Mouse (Mus musculus) heart, adult 9 months (tissue): ENCODE results near the gene C2cd4c.
A peak's percentile ranks its signal among the peaks of the same experiment; 100 is the strongest.

Source experiments
- DNase-seq, 2 experiments: peaks; one replicate each; pipeline ENCODE4 v3.0.0; 2022; ENCODE audit warnings: low spot score in 2 of 2

Gene C2cd4c

GRCm38 (mm10) chr10:79613578-79614304 is at the start of gene C2cd4c:
C2cd4c (minus strand) TSS chr10:79614025.
- no peak for DNase-seq

DNA sequence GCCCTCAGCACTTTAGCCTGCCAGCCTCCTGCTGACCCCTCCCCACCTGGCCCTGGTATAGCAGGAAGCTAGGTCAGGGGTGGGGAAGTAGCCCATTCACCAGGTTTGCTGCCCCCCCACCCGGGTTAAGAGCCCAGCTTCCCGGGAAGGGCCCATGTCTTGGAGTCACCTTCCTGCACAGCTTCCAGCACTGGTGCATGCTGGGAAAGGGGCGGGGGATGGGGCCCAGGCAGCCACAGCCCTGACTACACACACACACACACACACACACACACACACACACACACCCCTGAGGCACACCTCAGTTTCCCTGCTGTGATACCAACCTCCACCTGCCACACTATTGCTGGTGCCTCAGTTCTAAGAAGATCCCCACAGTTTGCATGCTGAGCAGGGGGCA is 48.0 kb upstream of the C2cd4c start:
- no peak for DNase-seq

GRCm38 (mm10) chr10:79660298-79660697 is 46.5 kb upstream of the C2cd4c start:
- no peak for DNase-seq

- no peak for DNase-seq
Observed at GRCm38 (mm10) chr10:79658829-79659228, 45.0 kb upstream of the C2cd4c start.

DNA sequence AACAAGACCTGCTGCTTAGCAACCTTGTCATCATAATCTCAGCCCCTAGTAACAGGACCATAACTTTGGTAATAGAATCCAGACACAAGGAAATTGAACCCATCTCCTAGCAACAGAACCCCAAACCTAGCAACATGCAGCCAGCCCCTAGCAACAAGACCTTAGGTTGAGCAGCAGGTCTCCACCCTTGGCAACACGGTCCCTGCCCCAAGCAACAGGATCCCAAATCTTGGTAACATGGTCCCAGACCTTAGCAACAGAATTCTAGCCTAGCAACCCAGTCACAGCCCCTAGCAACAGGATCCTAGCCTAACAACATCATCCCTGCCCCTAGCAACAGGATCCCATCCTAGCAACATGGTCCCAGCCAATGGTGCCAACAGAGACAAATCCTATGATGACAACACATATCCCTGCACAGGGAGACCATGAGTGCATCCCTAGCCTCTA is 41.1 kb upstream of the C2cd4c start:
- DNase-seq: no peak

DNA sequence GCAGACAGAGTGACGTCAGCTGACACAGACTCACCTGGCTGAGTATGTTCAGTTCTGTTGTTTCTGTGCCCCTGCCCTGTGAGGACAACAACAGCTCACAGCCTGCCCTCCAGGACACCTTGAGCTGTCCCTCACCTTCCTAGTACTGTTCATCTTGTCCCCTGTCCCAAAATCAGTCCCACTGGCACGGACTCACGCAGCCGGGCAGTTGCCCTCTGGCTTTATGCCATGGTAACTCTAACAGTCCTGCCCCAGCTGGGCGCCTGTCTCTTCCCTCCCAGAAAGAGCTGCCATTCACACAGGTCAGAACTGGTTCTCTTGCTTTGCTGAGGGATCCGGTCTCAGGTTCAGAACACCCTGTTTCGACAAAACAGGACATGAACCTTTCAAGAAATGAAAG is 39.0 kb upstream of the C2cd4c start:
- DNase-seq: no peak

DNA sequence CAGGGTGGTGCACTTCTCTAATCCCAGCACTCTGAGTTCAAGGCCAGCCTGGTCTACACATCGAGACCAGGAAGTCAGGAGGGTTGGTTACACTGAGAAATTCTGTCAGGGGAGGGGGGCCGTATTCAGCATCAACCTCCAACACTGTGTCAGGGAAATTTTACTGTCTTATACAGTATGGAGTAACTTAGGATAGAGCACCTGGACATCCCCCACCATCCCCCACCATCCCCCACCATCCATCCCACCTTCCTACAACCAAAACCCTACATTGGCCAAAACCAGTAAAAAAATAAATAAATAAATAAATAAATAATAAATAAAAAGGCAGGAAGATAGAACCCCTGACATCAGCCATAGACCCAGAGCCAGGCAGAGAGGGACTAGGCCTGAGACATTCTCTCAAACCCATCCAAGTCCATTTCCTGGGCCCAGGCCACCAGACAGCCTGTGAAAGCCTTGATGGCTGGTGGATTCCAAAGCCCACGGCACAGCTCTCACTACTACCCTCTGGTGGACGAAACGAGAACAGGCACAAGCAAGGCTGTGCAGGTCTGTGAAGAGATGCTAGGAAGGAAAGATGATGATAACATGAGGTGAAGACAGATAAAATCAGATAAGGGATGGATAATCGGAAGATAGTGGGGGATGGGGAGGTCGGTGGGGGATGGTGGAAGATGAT is 35.4 kb upstream of the C2cd4c start:
- DNase-seq: peak in 1 of 2 experiments; percentile 44

GRCm38 (mm10) chr10:79645711-79646110 is 31.9 kb upstream of the C2cd4c start, which contains the start of gene Odf3l2:
Odf3l2 (minus strand) TSS chr10:79645738.
- no peak for DNase-seq

DNA sequence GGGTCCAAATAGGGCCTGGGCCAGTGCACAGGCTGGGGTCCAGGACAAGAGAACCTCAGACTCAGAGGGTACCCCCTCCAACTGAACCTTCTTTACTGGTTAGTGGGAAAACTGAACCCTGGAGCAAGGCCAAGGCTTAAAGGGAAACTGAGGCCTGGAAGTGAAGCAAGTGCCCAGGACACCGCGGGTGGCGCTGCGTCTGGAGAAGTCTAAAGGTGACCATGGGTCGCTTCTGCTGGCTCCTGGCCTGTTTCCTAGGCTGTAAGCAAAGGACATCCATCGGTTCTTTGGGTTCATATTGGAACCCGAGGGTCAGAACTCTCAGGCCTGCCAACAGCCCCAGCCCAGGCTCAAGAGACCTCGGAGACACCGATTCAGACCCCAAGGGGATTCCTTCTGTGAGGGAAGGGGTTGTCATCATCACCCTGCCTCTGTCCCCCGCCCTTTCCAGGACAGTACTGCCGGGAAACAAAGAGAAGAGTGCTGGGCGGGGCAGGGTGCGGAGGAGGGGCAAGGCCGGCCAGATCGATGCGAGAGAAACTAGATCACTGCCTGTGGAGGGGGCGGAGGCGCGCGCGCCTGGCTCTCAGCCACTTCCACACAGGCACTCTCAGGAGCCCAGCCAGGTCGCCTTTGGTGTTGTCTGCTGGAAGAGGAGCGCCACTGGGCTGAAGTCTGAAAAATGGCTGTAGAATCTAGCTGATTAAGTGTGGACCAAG is 24.8 kb upstream of the C2cd4c start:
- peak; percentile 33 to 43 for DNase-seq

DNA sequence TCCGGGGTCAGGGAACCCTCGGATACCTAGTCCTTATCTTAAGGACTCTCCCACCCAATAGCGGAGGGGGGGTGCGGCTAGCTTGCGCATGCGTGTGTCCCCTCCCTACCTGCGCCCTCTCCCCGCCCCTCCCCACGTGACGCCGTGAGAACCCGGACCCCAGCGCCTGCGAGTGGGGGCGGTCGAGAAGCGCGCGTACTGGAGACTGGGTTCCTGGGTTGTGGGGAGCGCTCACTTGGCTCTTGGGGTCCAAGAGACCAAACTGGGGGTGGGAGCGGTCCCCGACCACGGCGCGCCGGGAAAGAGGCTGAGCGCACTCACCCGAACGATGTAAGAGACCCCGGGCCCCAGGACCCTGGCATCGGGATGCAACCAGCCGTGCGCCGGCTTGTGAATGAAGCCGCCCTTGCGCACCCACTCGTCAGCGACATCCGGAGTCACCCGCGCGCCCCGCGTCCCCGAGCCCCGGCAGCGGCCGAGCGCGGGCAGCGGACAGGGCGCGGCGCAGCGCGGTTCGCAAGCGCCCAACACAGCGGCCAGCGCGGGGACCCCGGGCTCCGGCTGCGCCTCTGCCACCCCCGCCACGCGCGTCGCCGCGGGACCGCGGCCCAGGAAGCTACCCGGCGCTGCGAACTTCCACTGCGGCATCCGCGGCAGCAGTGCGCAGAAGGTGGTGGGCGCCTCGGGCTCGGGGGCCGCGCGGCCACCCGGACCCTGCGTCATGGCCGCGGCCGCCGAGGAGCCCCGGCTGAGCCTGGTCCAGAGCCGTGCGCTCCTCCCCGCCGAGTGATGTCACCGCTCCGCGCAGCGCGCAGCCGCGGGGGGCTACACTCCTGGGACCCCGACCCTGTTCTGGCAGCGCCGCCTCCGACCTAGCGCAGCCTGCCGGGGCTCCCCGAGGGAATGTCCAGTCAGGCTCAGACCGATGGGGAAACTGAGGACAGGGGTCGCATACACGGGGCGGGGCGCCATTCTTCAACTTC is 23.6 kb upstream of the C2cd4c start, which contains the start of gene Shc2:
TSS of gene Shc2 (minus strand) at position 791 of the 983 bp plus-strand sequence.
- peak; percentile 19 to 23 for DNase-seq

DNA sequence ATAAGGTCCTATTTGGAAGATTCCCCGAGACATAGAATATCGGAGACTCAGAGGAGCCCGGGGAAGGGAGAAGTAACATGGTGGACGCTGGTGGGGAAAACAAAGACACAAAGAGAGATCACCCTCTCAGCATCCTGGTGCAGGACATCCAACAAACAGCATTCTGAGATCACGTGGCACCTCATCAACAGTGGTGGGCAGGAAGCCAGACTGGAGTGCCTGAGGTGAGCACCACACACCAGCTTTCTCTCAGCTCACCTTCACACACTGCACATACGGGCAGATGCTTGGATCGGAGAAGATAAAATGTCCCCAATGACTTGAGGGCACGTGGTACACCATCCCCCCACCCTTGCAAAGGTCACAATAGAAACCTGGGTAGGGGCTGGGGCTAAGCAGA is 22.5 kb upstream of the C2cd4c start:
- DNase-seq: no peak

GRCm38 (mm10) chr10:79633006-79633777 is 19.4 kb upstream of the C2cd4c start:
- no peak for DNase-seq

GRCm38 (mm10) chr10:79631432-79631831 is 17.6 kb upstream of the C2cd4c start:
- no peak for DNase-seq

- no peak for DNase-seq
Observed at GRCm38 (mm10) chr10:79628377-79628776, 14.6 kb upstream of the C2cd4c start.

- no peak for DNase-seq
Observed at GRCm38 (mm10) chr10:79626156-79626555, 12.3 kb upstream of the C2cd4c start.

DNA sequence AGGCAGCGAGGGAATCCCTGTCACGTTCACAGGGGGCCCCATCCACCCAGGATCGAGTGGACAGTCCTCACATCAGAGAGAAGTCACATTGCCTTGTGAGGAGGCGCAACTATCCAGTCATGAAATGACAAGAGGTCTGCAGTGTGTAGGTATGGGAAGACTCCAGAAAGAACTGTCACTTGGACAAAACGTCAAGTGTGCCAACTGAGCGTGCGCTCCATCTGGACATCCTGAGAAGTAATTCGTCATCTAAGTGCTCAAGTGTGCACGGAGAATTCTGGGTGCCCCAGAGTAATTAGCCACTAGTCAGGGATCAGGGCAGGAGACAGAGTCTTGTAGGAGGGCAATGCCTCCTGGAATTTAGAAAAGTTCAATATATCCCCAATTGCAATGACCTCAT is 11.6 kb upstream of the C2cd4c start:
- DNase-seq: no peak

DNA sequence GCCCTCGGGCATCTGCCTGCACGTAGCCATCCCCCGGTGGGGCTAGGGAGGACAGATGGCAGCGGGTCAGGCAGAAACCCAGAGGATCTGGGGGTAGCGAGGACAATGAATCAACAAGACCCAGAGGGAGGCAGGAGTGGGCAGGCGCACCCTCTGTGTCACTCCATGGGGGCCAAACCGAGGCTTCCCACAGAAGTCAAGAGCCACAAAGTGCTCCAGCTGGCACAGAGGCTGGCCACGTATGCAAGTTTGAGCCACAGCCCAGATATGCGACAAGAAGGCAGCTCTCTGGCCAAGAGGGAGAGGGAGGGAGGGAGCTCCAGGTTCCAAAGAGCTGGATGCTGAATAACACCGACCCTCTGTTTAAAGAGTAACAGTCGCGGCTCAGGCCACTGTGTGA is 10.1 kb upstream of the C2cd4c start:
- DNase-seq: peak; percentile 33 to 48

GRCm38 (mm10) chr10:79616376-79616775 is 2.6 kb upstream of the C2cd4c start:
- DNase-seq: no peak

GRCm38 (mm10) chr10:79615860-79616259 is 2.0 kb upstream of the C2cd4c start:
- no peak for DNase-seq

GRCm38 (mm10) chr10:79614305-79614643 is 449 bp upstream of the C2cd4c start:
- DNase-seq: no peak
